Mouse (Mus musculus): ENCODE data around the gene Mboat2. TPM values are rescaled to one million over a fixed set of nuclear protein-coding genes. Genes with fewer than 3 reads are reported as not detected.

Mboat2 gene
- polyA plus RNA-seq, 1 experiment from 2014 or later, result 2.8 TPM

DNA sequence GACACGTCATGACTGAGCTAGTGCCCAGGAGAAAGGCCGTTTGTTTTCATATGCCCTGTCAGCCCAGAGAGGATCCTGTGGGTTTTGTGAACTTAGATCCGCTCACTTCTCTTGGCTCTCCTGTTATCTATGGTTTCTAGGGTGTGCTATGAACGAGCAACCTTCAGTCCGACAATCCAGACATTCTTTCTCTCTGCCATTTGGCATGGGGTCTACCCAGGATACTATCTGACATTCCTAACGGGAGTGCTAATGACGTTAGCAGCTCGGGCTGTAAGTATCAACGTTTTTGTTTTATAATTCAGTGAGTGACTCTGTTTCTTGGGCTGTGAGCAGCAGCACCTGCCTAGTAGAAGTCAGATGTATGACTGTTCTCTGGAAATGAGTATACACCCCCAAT lies 124.5 kb downstream of the Mboat2 start:
- no peaks in the 10 kb centered on the region for H3K36me3 ChIP-seq (ENCODE audit: control insufficient read depth, insufficient read depth)
- H3K4me2 ChIP-seq (ENCODE audit: low read depth, low read length), result no peak overlapping the region
- no peaks in the 10 kb centered on the region for H3K27me3 ChIP-seq (ENCODE audit: control insufficient read depth, insufficient read depth, low read depth, low read length)
- H3K9me3 ChIP-seq (replicated peaks; ENCODE audit: control insufficient read depth, low read length), result no peaks in the 10 kb centered on the region
- no peak overlapping the region for H3K4me3 ChIP-seq (ENCODE audit: low read depth, low read length)
- H3K4me1 ChIP-seq (ENCODE audit: control insufficient read depth, low read depth, low read length), result no peaks in the 10 kb centered on the region
- no peak overlapping the region for H3K9ac ChIP-seq (ENCODE audit: low read depth, low read length)
- H3K27ac ChIP-seq (ENCODE audit: low read length), result no peak overlapping the region
- 61% methylated on average over 9 of the region's 9 CpGs for WGBS (ENCODE audit: insufficient replicate concordance)
- no peak for ATAC-seq (ENCODE audit: low read depth)

DNA sequence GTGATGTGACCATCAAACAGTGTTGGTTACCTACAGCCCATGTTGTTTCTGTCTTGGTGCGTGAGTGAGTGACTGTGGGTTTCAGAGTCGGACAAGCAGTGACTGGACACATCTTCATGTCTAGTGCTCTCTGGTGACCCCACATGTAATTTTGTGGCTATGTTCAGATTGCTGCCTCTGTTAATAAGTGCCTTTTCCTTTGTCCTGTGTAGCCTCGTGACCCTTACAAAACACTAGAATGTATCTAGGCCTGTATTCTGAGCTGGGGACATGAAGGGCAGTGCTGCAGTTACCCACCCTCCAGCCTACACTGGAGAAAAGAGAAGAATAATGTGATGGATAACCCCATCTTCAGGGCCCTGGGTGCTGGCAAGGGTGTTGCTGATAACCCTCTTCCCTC lies 127.8 kb downstream of the Mboat2 start:
- H3K27me3 ChIP-seq (ENCODE audit: control insufficient read depth, insufficient read depth, low read depth, low read length), result no peaks in the 10 kb centered on the region
- no peak overlapping the region for H3K4me3 ChIP-seq (ENCODE audit: low read depth, low read length)
- H3K9ac ChIP-seq (ENCODE audit: low read depth, low read length), result no peak overlapping the region
- no peaks in the 10 kb centered on the region for H3K9me3 ChIP-seq (replicated peaks; ENCODE audit: control insufficient read depth, low read length)
- H3K4me2 ChIP-seq (ENCODE audit: low read depth, low read length), result no peak overlapping the region
- 85% methylated on average over 3 of the region's 3 CpGs for whole genome bisulfite sequencing (ENCODE audit: insufficient replicate concordance)
- H3K36me3 ChIP-seq (ENCODE audit: control insufficient read depth, insufficient read depth), result no peaks in the 10 kb centered on the region
- no peak for ATAC-seq (ENCODE audit: low read depth)
- peaks cover 4% of the 10 kb centered on the region for H3K4me1 ChIP-seq (ENCODE audit: control insufficient read depth, low read depth, low read length)
- H3K27ac ChIP-seq (ENCODE audit: low read length), result no peak overlapping the region

DNA sequence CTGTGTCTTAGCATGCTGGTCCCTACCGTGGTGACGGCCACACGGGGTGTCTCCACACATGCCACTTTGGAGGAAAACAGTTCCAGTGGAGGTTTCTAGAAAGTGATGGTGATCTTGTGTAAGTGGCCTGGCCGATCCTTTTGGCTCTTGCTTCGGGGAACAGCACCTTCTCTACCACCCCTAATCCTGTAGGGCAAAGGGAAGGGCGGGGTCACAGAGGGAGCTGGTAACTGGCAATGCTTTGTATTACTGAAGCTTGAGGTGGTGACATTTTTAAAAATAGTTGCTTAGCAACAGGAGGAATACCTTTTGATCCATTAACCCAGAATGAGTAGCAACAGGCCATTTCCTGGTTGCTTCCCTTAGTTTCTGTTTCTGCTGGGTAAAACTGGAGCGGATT lies 131.1 kb downstream of the Mboat2 start:
- no peaks in the 10 kb centered on the region for H3K9me3 ChIP-seq (replicated peaks; ENCODE audit: control insufficient read depth, low read length)
- peaks cover 6% of the 10 kb centered on the region for H3K4me1 ChIP-seq (ENCODE audit: control insufficient read depth, low read depth, low read length)
- H3K9ac ChIP-seq (ENCODE audit: low read depth, low read length), result no peak overlapping the region
- 82% methylated on average over 7 of the region's 7 CpGs for WGBS (ENCODE audit: insufficient replicate concordance)
- H3K27me3 ChIP-seq (ENCODE audit: control insufficient read depth, insufficient read depth, low read depth, low read length), result no peaks in the 10 kb centered on the region
- no peak overlapping the region for H3K4me2 ChIP-seq (ENCODE audit: low read depth, low read length)
- no peaks in the 10 kb centered on the region for H3K36me3 ChIP-seq (ENCODE audit: control insufficient read depth, insufficient read depth)
- no peak overlapping the region for H3K27ac ChIP-seq (ENCODE audit: low read length)
- no peak for ATAC-seq (ENCODE audit: low read depth)
- no peak overlapping the region for H3K4me3 ChIP-seq (ENCODE audit: low read depth, low read length)

DNA sequence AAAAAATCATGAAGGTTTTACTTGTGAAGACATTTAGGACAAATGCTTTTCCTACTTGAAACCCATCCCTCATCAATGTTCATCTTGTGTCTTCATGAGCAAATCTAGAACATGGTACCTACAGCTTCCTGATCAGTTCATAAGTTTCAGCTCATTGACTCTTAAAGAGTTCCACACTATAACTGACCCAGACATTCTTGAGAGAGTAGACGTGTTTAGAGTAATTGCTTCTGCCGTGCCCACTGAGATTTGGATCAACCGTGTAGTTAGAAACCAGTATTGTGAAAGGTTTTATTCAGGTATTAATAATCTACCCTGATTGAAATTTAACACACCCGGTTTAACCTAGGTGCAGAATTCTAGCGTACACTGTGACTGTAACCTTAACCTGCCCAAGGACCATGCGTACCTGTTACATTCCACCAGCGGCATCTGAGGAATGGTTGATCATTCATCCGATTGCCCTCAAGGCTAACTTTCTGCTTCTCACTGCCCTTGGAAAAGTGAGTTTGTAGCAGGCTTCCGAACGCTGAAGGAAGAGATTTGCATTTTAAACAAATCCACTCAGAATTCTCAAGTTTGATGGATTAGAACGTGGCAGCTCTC lies 131.8 kb downstream of the Mboat2 start:
- Histone ChIP-seq H3K9me3 (replicated peaks; ENCODE audit: control insufficient read depth, low read length) (no peaks in the 10 kb centered on the region), H3K36me3 (ENCODE audit: control insufficient read depth, insufficient read depth) (no peaks in the 10 kb centered on the region), H3K4me1 (ENCODE audit: control insufficient read depth, low read depth, low read length) (peaks cover 6% of the 10 kb centered on the region), H3K27ac (ENCODE audit: low read length) (no peak overlapping the region), H3K9ac (ENCODE audit: low read depth, low read length) (no peak overlapping the region), H3K27me3 (ENCODE audit: control insufficient read depth, insufficient read depth, low read depth, low read length) (no peaks in the 10 kb centered on the region), H3K4me3 (ENCODE audit: low read depth, low read length) (no peak overlapping the region), H3K4me2 (ENCODE audit: low read depth, low read length) (no peak overlapping the region)
- 77% methylated on average over 11 of the region's 11 CpGs for WGBS (ENCODE audit: insufficient replicate concordance)
- ATAC-seq (ENCODE audit: low read depth), result no peak

- Histone ChIP-seq H3K9me3 (replicated peaks; ENCODE audit: control insufficient read depth, low read length) (no peaks in the 10 kb centered on the region), H3K36me3 (ENCODE audit: control insufficient read depth, insufficient read depth) (no peaks in the 10 kb centered on the region), H3K4me2 (ENCODE audit: low read depth, low read length) (no peak overlapping the region), H3K4me3 (ENCODE audit: low read depth, low read length) (no peak overlapping the region), H3K27ac (ENCODE audit: low read length) (no peak overlapping the region), H3K9ac (ENCODE audit: low read depth, low read length) (no peak overlapping the region), H3K4me1 (ENCODE audit: control insufficient read depth, low read depth, low read length) (peaks cover 6% of the 10 kb centered on the region), H3K27me3 (ENCODE audit: control insufficient read depth, insufficient read depth, low read depth, low read length) (no peaks in the 10 kb centered on the region)
- WGBS (ENCODE audit: insufficient replicate concordance), result 34% methylated on average over 13 of the region's 13 CpGs
- ATAC-seq (ENCODE audit: low read depth), result 0 out of 2 replicates have a peak, but pooled peaks have one; percentile 39
Observed at GRCm38 (mm10) chr12:24963393-24964022, 132.8 kb downstream of the Mboat2 start.

DNA sequence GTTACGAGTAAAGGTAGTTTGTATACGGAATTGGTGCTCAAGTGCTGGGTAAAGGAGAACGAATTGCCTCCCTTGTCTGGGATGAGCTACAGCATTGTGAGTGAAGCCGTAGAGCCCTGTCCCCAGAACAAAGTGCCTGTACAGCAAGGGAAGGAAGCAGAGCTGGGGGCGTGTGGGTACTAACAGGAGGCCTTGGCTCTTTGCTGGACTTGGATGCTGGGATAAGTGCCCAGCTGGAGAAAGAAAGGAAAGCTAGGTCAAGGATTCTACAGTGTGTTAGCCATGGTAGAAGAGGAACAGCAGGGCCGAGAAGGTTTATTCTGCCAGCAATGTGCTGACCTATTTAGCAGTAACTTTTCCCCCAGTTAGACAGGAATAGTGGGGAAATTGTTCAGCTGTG lies 134.7 kb downstream of the Mboat2 start:
- Histone ChIP-seq H3K27ac (ENCODE audit: low read length) (no peak overlapping the region), H3K4me1 (ENCODE audit: control insufficient read depth, low read depth, low read length) (peaks cover 6% of the 10 kb centered on the region), H3K9me3 (replicated peaks; ENCODE audit: control insufficient read depth, low read length) (no peaks in the 10 kb centered on the region), H3K9ac (ENCODE audit: low read depth, low read length) (no peak overlapping the region), H3K36me3 (ENCODE audit: control insufficient read depth, insufficient read depth) (no peaks in the 10 kb centered on the region), H3K4me2 (ENCODE audit: low read depth, low read length) (no peak overlapping the region), H3K4me3 (ENCODE audit: low read depth, low read length) (no peak overlapping the region), H3K27me3 (ENCODE audit: control insufficient read depth, insufficient read depth, low read depth, low read length) (no peaks in the 10 kb centered on the region)
- 74% methylated on average over 6 of the region's 6 CpGs for WGBS (ENCODE audit: insufficient replicate concordance)
- ATAC-seq (ENCODE audit: low read depth), result no peak

GRCm38 (mm10) chr12:24966046-24966445 lies 135.4 kb downstream of the Mboat2 start:
- H3K9ac ChIP-seq (ENCODE audit: low read depth, low read length), result no peak overlapping the region
- no peak overlapping the region for H3K4me2 ChIP-seq (ENCODE audit: low read depth, low read length)
- no peaks in the 10 kb centered on the region for H3K9me3 ChIP-seq (replicated peaks; ENCODE audit: control insufficient read depth, low read length)
- 54% methylated on average over 2 of the region's 2 CpGs for WGBS (ENCODE audit: insufficient replicate concordance)
- ATAC-seq (ENCODE audit: low read depth), result no peak
- no peaks in the 10 kb centered on the region for H3K36me3 ChIP-seq (ENCODE audit: control insufficient read depth, insufficient read depth)
- H3K27me3 ChIP-seq (ENCODE audit: control insufficient read depth, insufficient read depth, low read depth, low read length), result no peaks in the 10 kb centered on the region
- H3K27ac ChIP-seq (ENCODE audit: low read length), result no peak overlapping the region
- peaks cover 6% of the 10 kb centered on the region for H3K4me1 ChIP-seq (ENCODE audit: control insufficient read depth, low read depth, low read length)
- H3K4me3 ChIP-seq (ENCODE audit: low read depth, low read length), result no peak overlapping the region

DNA sequence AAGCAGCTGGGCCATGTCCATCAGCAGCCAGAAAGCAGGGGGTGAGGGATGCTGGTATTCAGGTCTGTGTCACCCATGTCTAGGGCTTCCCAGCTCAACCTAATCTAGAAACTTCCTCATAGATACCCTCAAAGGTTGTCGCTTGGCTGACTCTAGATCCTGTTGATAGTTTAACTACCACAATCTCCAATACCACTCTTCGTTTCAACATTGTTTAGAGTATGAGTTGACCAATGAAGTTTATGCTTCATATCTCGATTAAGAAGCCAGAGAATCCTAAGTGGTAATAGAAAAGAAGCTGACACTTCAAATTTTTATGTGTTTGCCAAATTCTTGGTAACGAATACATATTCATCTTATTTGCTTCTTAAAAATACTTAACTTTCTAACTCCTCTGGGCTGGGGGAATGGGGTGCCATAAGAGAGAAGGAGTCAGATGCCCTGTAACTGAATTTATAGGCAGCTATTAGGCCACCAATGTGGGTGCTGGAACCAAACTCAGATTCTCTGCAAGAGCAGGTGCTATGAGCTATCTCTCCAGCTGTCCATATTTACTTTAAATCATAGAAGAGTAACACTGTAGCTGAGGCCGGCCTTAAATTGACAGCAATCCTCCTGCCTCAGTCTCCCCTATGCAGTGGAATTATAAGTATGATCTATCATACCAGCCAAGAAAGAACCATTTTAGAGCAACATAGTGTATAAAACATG lies 141.0 kb downstream of the Mboat2 start:
- H3K4me1 ChIP-seq (ENCODE audit: control insufficient read depth, low read depth, low read length), result peaks cover 20% of the 10 kb centered on the region
- H3K4me2 ChIP-seq (ENCODE audit: low read depth, low read length), result no peak overlapping the region
- no peak overlapping the region for H3K9ac ChIP-seq (ENCODE audit: low read depth, low read length)
- no peaks in the 10 kb centered on the region for H3K36me3 ChIP-seq (ENCODE audit: control insufficient read depth, insufficient read depth)
- no peak overlapping the region for H3K27ac ChIP-seq (ENCODE audit: low read length)
- no peak overlapping the region for H3K4me3 ChIP-seq (ENCODE audit: low read depth, low read length)
- no peaks in the 10 kb centered on the region for H3K27me3 ChIP-seq (ENCODE audit: control insufficient read depth, insufficient read depth, low read depth, low read length)
- no peak for ATAC-seq (ENCODE audit: low read depth)
- no peaks in the 10 kb centered on the region for H3K9me3 ChIP-seq (replicated peaks; ENCODE audit: control insufficient read depth, low read length)
- WGBS (ENCODE audit: insufficient replicate concordance), result 61% methylated on average over 5 of the region's 5 CpGs
